7 mouse cellular contexts compared by ENCODE assay signal in genomic region chr1:36939506-36940380, GRCm38 (mm10). TPM values are rescaled to one million over a fixed set of nuclear protein-coding genes. Genes with fewer than 3 reads are reported as not detected.
DNase-seq lines count a peak whose midpoint lies in the region; ATAC-seq lines count a peak whose summit lies in the region.

No protein-coding gene starts in this region.

- H3K9me3 ChIP-seq in embryonic facial prominence, embryonic 11.5 days (replicated peaks; ENCODE audit: control insufficient read depth, low read length) = no peaks in the 10 kb centered on the region
- H3K9me3 ChIP-seq in limb, embryonic 11.5 days (ENCODE audit: control insufficient read depth, low read length) = no peaks in the 10 kb centered on the region
- H3K9me3 ChIP-seq in midbrain, embryonic 14.5 days (ENCODE audit: control insufficient read depth, low read length) = no peaks in the 10 kb centered on the region

- under 1% methylated on average over 63 of the region's 79 CpGs for WGBS in embryonic facial prominence, embryonic 11.5 days
- under 1% methylated on average over 79 of the region's 79 CpGs for WGBS in limb, embryonic 11.5 days
- under 1% methylated on average over 79 of the region's 79 CpGs for WGBS in midbrain, embryonic 14.5 days

- H3K36me3 ChIP-seq in embryonic facial prominence, embryonic 11.5 days (replicated peaks; ENCODE audit: control insufficient read depth, insufficient read depth, low read depth, low read length) = no peaks in the 10 kb centered on the region
- H3K36me3 ChIP-seq in limb, embryonic 11.5 days (ENCODE audit: control insufficient read depth, insufficient read depth, low read length) = no peaks in the 10 kb centered on the region
- H3K36me3 ChIP-seq in midbrain, embryonic 14.5 days (ENCODE audit: control insufficient read depth, insufficient read depth, low read length) = no peaks in the 10 kb centered on the region

- H3K4me1 ChIP-seq in embryonic facial prominence, embryonic 11.5 days (ENCODE audit: control insufficient read depth, insufficient read depth, low read length) = no peaks in the 10 kb centered on the region
- H3K4me1 ChIP-seq in limb, embryonic 11.5 days (ENCODE audit: control insufficient read depth, insufficient read depth, low read length) = 0 out of 2 replicates have a peak, but pooled peaks cover 3% of the 10 kb centered on the region
- peaks cover 27% of the 10 kb centered on the region for H3K4me1 ChIP-seq in midbrain, embryonic 14.5 days (ENCODE audit: control insufficient read depth, insufficient read depth, low read length)

- DNase-seq in adrenal gland, postnatal 14 days = peak; percentile 96
- peak; percentile 95 for DNase-seq in embryonic facial prominence, embryonic 11.5 days (ENCODE audit: low spot score)
- peak; percentile 100 for DNase-seq in heart, adult 11 months
- peak; percentile 94 for DNase-seq in kidney, adult 18-20 months
- DNase-seq in limb, embryonic 11.5 days (ENCODE audit: low spot score) = peak; percentile 89
- peak; percentile 98 for DNase-seq in midbrain, embryonic 14.5 days
- DNase-seq in spleen, adult 18-20 months = peak; percentile 88 to 90

- peak overlapping the region; percentile 79 for H3K27ac ChIP-seq in embryonic facial prominence, embryonic 11.5 days (replicated peaks; ENCODE audit: low read depth, low read length)
- H3K27ac ChIP-seq in limb, embryonic 11.5 days (replicated peaks; ENCODE audit: low read depth, low read length) = peak overlapping the region; percentile 82
- H3K27ac ChIP-seq in midbrain, embryonic 14.5 days (replicated peaks; ENCODE audit: low read depth, low read length) = peak overlapping the region; percentile 96

- H3K4me2 ChIP-seq in embryonic facial prominence, embryonic 11.5 days (ENCODE audit: low read depth, low read length) = peak overlapping the region; percentile 68
- peak overlapping the region; percentile 77 for H3K4me2 ChIP-seq in limb, embryonic 11.5 days (ENCODE audit: low read depth, severe bottlenecking)
- peak overlapping the region; percentile 73 for H3K4me2 ChIP-seq in midbrain, embryonic 14.5 days (ENCODE audit: low read length)

- H3K9ac ChIP-seq in embryonic facial prominence, embryonic 11.5 days (replicated peaks; ENCODE audit: low read length) = peak overlapping the region; percentile 91
- H3K9ac ChIP-seq in limb, embryonic 11.5 days (ENCODE audit: low read length) = peak overlapping the region; percentile 92
- peak overlapping the region; percentile 95 for H3K9ac ChIP-seq in midbrain, embryonic 14.5 days (replicated peaks; ENCODE audit: low read length)

- ATAC-seq in embryonic facial prominence, embryonic 11.5 days (replicated peaks; ENCODE audit: insufficient number of reproducible peaks, low FRiP score, low TSS enrichment, low read depth) = peak; percentile 96
- ATAC-seq in limb, embryonic 11.5 days (ENCODE audit: insufficient number of reproducible peaks, low FRiP score, low TSS enrichment, low read depth) = peak; percentile 95
- ATAC-seq in midbrain, embryonic 14.5 days (ENCODE audit: low FRiP score, low TSS enrichment) = peak; percentile 99

- H3K27me3 ChIP-seq in embryonic facial prominence, embryonic 11.5 days (ENCODE audit: control insufficient read depth, insufficient read depth, low read length) = no peaks in the 10 kb centered on the region
- no peaks in the 10 kb centered on the region for H3K27me3 ChIP-seq in limb, embryonic 11.5 days (ENCODE audit: control insufficient read depth, insufficient read depth, low read length)
- no peaks in the 10 kb centered on the region for H3K27me3 ChIP-seq in midbrain, embryonic 14.5 days (ENCODE audit: control insufficient read depth, insufficient read depth, low read length)

- H3K4me3 ChIP-seq in embryonic facial prominence, embryonic 11.5 days (ENCODE audit: low read depth, low read length) = peak overlapping the region; percentile 91
- H3K4me3 ChIP-seq in limb, embryonic 11.5 days (ENCODE audit: low read depth, low read length) = peak overlapping the region; percentile 85
- peak overlapping the region; percentile 96 for H3K4me3 ChIP-seq in midbrain, embryonic 14.5 days (replicated peaks; ENCODE audit: low read depth, low read length)

RNA-seq across cellular contexts. Expression of gene Tmem131, which starts 3.7 kb away (rescaled TPM):
- 45.7 and 48.2 TPM in 2 replicates for total RNA-seq in adrenal gland, postnatal 14 days (2021)
- 18.1 and 18.9 TPM in 2 replicates for polyA plus RNA-seq in embryonic facial prominence, embryonic 11.5 days (2014; fragmentation: Nextera tagmentation; extraction: Ambion mirVana)
- polyA plus RNA-seq in limb, embryonic 11.5 days (2014; fragmentation: Nextera tagmentation; extraction: Ambion mirVana) = 16.6 and 18.4 TPM in 2 replicates
- 19.5 and 23.1 TPM in 2 replicates for polyA plus RNA-seq in midbrain, embryonic 14.5 days (2014; fragmentation: Nextera tagmentation; extraction: Ambion mirVana)

Comparison
In these comparisons a context has a peak if more than half of its experiments do, and no peak if none do; other contexts are left out.
1. Peak in every context shown above with its lines: DNase-seq, ATAC-seq, H3K4me3 ChIP-seq and H3K27ac ChIP-seq.